Mouse (Mus musculus): ENCODE measurements at regions not wholly inside any gene's neighbourhood (a gene's known extent, or its start where the extent isn't known, plus 50 kb on each side); places are given as distances from the start of the nearest gene placed in this dataset.

DNA sequence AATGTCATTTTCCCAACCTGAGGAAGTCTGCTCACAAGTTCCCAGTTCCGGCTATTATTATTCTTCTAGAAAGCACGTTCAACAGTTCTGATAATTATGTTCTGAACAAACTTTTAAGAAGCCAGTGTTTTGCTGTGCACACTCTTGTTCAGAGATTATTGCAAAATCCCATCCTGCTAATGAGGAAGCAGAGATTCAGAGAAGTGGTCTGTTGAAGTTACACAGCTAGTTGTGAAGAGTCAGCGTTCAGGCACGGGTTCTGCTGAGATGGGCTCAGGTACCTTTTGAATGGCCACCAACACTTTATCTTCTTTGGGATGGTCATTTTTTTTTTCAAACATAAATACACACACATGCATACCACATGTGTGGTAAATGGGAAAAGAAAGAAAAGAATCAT, 250.3 kb downstream of the Gm826 start:
- TF ChIP-seq CTCF (IDR thresholded peaks at IDR 0.05; ENCODE audit: borderline replicate concordance, insufficient read depth, low read depth, low read length) (no peak), POLR2A (IDR thresholded peaks at IDR 0.05; ENCODE audit: borderline replicate concordance, insufficient read depth, low read length) (no peak)
